Mouse (Mus musculus) layer of hippocampus, adult 9-10 months (tissue): ENCODE results near the gene Tpo.

ENCODE experiments used
- DNase-seq: peaks from one replicate; pipeline ENCODE4 v3.0.0; 2022; ENCODE audit warnings: low spot score

The Tpo gene

GRCm38 (mm10) chr12:30017131-30017530, 115.3 kb downstream of the Tpo start:
- no peak for DNase-seq

GRCm38 (mm10) chr12:30015501-30015900, 116.9 kb downstream of the Tpo start:
- DNase-seq = no peak

- DNase-seq = no peak
Measured at GRCm38 (mm10) chr12:30008741-30009140, 123.7 kb downstream of the Tpo start.

- DNase-seq = no peak
Measured at GRCm38 (mm10) chr12:30006586-30006985, 125.8 kb downstream of the Tpo start.
